Mouse (Mus musculus) central nervous system, embryonic 18 days (tissue): ENCODE results near the gene Gm42372. TPM values are rescaled to one million over a fixed set of nuclear protein-coding genes. Genes with fewer than 3 reads are reported as not detected.

Source experiments
- polyA plus RNA-seq: library from polyadenylated mRNA; depleted of rRNA; stranded (reverse); fragments of >200 nt; gene quantifications from 2 replicates; pipeline ENCODE4 v1.2.3, GENCODE M21; 2012; rRNA removed

Gm42372 gene
- 10.8 and 18.5 TPM in 2 replicates for polyA plus RNA-seq

DNA sequence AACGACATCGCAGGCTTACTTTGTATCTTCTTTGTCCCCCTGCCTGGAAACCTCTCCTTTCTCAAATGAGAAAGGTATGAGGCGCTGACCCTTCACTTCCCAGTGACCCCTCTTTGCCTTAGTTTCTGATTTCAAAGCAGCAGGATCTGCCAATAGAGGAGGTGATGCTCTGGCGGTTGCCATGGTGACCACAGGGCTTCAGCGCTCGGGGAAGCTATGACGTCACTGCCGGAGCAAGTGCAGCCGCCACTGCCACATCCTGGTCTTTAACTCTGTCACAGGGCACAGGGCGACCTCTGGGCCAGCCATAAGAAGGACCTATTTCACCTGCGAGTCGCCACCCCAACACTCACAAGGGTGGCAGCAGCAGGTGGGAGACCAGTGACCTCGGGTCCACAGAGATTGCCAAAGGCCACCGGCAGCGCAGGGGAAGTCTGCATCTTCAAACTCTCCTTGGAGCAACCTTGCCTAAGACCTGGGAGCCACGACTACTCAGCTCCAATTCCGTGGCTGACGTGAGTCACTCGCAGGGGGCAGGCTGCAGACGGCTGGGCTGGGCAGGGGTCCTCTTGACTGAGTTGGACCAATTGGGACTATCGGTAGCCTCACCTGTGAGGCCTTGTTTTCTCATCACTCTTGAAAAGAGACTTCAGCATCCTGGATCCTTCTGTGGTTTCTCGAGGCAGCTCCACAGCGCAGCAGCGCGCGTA is at the start of gene Gm42372:
Gm42372 (plus strand) TSS at position 228 of the 710 bp plus-strand sequence.

DNA sequence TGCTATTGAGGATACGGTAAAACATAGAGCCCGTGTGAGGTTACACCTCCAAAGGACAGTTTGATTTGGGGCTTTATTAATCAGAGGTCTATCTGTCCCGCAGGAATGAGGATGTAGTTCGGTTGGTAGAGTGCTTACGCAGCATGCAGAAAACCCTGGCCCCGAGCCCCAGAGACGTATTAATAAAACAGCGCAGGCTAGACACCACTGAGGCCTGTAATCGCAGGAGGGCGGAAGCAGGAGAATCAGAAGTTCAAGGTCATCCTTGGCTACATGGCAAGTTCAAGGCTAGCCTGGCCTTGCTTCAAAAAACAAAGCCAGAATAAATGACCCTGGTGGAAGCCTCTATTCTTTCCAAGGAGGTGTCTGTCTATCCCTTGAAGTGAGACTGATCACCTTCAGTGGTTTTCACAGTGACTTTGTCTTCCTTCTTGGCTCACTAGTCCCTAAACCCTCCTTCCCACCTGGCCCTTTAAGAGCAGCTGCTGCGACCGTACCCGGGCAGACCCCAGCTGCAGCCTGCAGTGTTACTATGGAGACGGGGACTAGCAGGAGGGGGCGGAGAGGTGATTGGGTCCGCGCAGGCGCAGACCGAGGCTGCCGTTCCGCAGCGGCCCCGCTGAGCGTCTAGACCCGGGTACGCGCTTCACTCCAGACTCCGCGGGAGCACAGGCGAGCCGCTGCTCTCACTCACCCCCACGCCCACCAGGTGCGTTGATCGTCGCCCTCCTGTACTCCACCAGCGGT is 38.7 kb upstream of the Gm42372 start, which contains the start of gene Pnmal2:
Pnmal2 (plus strand) TSS at position 622 of the 747 bp plus-strand sequence.

GRCm38 (mm10) chr7:16959539-16960187 is 23.2 kb upstream of the Gm42372 start, which contains the start of gene Pnmal1:
Pnmal1 (plus strand) TSS chr7:16959679.

DNA sequence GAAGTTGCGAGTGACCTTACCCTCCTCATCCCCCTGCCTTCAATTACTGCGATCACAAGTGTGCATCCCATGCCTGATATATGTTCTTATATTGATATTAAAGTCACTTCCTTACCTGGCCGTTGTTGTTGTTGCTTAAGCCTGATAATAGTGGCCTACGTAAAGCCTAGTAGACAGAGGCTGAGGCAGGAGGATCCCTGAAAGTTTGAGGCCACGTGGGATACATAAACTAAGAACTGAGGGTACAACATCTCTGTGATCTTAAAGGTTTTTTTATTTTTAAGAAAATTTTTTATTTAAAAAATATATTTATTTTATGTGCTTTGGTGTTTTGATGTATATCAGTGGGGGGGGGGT is 9.5 kb downstream of the Gm42372 start, which contains the start of gene Ccdc8:
Ccdc8 (plus strand) TSS at position 258 of the 357 bp plus-strand sequence.

GRCm38 (mm10) chr7:17027588-17028343 is 44.9 kb downstream of the Gm42372 start, which contains the start of gene Ppp5c:
Ppp5c (minus strand) TSS chr7:17027924.

Other genes starting within 250 kb of the Gm42372 start
- gene Ap2s1, start 244.7 kb upstream of the Gm42372 start, polyA plus RNA-seq, result 560 and 561 TPM in 2 replicates
- gene Slc1a5, start 201.7 kb upstream of the Gm42372 start, polyA plus RNA-seq, result 19.9 and 23.2 TPM in 2 replicates
- gene Strn4, start 167.2 kb upstream of the Gm42372 start, polyA plus RNA-seq, result 243 and 267 TPM in 2 replicates
- 30.1 and 31.4 TPM in 2 replicates for gene Fkrp, start 166.4 kb upstream of the Gm42372 start, polyA plus RNA-seq
- gene Prkd2, start 140.2 kb upstream of the Gm42372 start, polyA plus RNA-seq, result 7.7 and 8.6 TPM in 2 replicates
- gene Dact3, start 107.8 kb upstream of the Gm42372 start, polyA plus RNA-seq, result 46.8 and 50.0 TPM in 2 replicates
- 4.8 and 7.7 TPM in 2 replicates for gene Gng8, start 91.3 kb upstream of the Gm42372 start, polyA plus RNA-seq
- gene Ptgir, start 76.6 kb upstream of the Gm42372 start, polyA plus RNA-seq, result 0.21 and 0.51 TPM in 2 replicates
- 941 and 979 TPM in 2 replicates for gene Calm3, start 59.0 kb upstream of the Gm42372 start, polyA plus RNA-seq
- gene Pnmal2, start 38.4 kb upstream of the Gm42372 start, polyA plus RNA-seq, result 62.5 and 66.8 TPM in 2 replicates
- gene Pnmal1, start 23.4 kb upstream of the Gm42372 start, polyA plus RNA-seq, result 42.9 and 46.0 TPM in 2 replicates
- 4.5 and 5.1 TPM in 2 replicates for gene Ccdc8, start 9.6 kb downstream of the Gm42372 start, polyA plus RNA-seq
- gene Ppp5c, start 44.8 kb downstream of the Gm42372 start, polyA plus RNA-seq, result 164 and 166 TPM in 2 replicates
- gene Hif3a, start 79.3 kb downstream of the Gm42372 start, polyA plus RNA-seq, result 5.1 and 5.3 TPM in 2 replicates
- gene Psg16, start 91.0 kb downstream of the Gm42372 start, polyA plus RNA-seq, result 2.9 and 4.4 TPM in 2 replicates
- gene Ceacam3, start 167.2 kb downstream of the Gm42372 start, polyA plus RNA-seq, result 0.15 and 0.18 TPM in 2 replicates
- gene Psg29, start 220.4 kb downstream of the Gm42372 start, polyA plus RNA-seq, result 0.26 and 0.33 TPM in 2 replicates